Mouse (Mus musculus) ovary, postnatal 36 days (tissue): Measurements from ENCODE around the gene Ptges3.
"Not testable (repeated sequence)": the region's sequence is repeated elsewhere in the genome, so short reads cannot be mapped to it uniquely, and the experiment has no call there.

Source experiments
- DNase-seq: peaks from one replicate; pipeline ENCODE4 v3.0.0; 2022; ENCODE audit warnings: low spot score, mixed read lengths

Gene Ptges3

GRCm38 (mm10) chr10:128059207-128059981 is 640 bp downstream of the Ptges3 start:
- peak; percentile 57 for DNase-seq

GRCm38 (mm10) chr10:128061109-128061508 is 2.4 kb downstream of the Ptges3 start:
- DNase-seq = no peak

DNA sequence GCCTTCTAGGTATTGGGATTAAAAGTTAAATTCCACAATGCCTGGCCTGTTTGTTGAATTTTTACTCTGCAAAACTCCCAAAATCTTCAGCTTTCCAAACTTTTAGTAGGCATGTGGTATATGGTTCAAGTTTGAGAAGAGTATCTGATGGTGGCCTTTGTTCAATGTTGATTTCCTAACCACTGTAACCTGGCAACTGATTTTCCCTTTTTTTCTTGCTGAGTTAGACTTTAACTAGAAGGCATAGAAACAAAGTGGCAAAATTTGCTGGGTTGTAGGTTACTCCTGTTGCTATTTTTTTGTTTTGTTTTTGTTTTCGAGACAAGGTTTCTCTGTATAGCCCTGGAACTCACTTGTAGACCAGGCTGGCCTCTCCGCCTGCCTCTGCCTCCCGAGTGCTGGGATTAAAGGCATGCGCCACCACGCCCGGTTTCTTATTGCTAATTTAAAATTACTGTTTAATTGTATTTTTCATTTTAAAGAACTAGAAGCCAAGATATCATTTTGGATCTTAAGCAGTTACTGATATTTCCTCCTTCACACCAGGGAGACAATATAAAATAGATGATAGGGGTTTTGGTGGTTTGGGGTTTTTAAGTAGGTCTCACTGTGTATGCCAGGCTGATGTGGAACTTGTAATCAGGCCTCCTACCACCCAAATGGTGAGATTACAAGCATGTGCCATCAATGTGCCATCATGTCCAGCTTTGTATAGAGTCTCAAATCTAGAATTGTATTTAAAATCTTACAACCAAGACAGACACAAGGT is 3.7 kb downstream of the Ptges3 start:
- DNase-seq = no peak

DNA sequence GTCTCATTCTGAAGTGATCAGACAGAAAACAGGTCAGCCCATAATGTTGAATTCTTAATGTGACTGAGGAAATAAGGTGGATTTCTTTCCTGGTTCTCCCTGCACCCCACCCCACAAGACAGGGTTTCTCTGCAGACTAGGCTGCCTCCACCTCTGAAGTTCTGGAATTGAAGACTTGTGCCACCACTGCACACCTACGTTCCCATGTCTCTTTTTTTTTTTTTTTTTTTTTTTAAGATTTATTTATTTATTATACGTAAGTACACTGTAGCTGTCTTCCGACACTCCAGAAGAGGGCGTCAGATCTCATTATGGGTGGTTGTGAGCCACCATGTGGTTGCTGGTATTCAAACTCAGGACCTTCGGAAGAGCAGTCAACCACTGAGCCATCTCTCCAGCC is 7.3 kb downstream of the Ptges3 start:
- no peak for DNase-seq

DNA sequence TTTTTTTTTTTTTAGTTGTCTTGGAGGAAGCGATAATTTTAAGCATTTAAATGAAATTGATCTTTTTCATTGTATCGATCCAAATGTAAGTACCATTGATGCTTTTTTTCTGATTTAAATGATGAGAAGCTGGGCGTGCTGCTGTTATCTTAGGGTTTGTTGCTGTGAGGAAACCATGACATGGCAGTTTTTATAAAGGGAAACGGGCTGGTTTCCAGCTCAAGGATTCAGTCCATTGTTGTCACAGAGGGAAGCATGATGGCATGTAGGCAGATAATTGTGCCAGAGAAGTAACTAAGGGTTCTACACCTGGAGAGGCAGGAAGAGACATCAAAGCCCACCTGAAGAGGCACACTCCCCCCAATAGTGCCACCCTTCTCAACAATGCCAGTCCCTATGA is 10.4 kb downstream of the Ptges3 start:
- no peak for DNase-seq

DNA sequence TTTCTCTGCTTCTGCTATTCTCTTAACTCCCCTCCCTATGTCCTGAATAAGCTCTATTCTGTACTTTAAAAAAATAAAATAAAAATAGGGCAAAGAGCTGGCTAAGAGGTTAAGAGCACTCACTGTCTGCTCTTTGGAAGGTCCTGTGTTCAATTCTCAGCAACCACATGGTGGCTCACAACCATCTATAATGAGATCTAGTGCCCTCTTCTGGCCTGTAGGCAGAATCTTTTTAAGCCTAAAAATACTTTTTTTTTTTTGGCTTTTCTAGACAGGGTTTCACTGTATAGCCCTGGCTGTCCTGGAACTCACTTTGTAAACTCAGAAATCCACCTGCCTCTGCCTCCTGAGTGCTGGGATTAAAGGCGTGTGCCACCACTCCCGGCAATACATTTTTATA is 11.7 kb downstream of the Ptges3 start:
- DNase-seq = not testable (repeated sequence)

GRCm38 (mm10) chr10:128078269-128078668 is 19.5 kb downstream of the Ptges3 start:
- not testable (repeated sequence) for DNase-seq

- no peak for DNase-seq
These were observed 21.7 kb downstream of the Ptges3 start for GRCm38 (mm10) chr10:128080496-128080895.

DNA sequence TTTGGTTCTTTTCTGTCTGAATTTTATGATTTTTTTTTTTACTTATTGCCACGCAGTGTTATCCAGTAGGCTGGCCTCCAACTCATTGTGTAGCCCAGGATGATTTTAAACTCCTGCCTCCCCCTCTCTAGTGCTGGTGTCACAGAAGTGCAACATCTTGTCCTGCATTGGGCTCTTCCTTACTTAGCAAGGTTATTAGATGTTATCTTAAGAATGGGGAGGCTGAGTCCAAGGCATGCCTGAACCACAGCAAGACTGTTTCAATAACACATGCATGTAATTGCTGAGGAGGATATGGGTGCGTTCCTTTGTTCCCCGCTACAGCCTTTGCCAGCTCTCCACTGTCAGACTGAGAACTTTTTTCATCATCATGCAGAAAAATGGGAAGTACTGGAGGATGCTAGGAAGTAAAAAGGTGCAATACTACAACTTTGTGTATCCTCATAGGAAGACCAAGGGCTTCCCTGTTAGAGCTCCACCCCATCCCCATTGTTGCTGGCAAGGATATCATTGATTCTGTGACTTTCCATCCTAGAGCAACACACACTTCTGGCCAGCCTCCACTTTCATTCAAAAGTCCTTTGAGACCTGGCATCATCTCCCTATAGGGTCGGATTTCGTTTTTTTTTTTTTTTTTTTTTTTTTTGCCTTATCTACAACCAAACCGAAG is 23.2 kb downstream of the Ptges3 start:
- DNase-seq = no peak

DNA sequence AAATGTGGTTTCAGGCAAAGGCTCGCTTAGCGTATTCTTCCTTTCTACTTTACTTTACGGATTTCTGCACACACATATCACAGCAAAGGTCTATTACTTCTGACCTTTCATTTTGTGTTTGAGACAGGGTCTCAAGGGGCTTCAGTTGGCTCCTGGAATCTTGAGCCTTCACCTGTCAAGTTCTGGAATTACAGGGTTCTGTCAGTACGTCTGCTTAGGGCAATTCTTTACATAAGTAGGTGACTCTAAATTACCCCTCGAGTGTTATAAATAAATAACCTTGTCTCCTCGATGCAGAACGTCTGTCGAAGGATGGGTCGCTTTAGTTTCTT is 23.7 kb downstream of the Ptges3 start:
- no peak for DNase-seq

- peak; percentile 94 for DNase-seq
These were observed 24.2 kb downstream of the Ptges3 start, which contains the start of gene Atp5b for GRCm38 (mm10) chr10:128082880-128083421. TSS of gene Atp5b (plus strand) at chr10:128083273.

- no peak for DNase-seq
These were observed 24.9 kb downstream of the Ptges3 start for GRCm38 (mm10) chr10:128083688-128084087.

- DNase-seq = no peak
These were observed 25.4 kb downstream of the Ptges3 start for GRCm38 (mm10) chr10:128084160-128084559.

DNA sequence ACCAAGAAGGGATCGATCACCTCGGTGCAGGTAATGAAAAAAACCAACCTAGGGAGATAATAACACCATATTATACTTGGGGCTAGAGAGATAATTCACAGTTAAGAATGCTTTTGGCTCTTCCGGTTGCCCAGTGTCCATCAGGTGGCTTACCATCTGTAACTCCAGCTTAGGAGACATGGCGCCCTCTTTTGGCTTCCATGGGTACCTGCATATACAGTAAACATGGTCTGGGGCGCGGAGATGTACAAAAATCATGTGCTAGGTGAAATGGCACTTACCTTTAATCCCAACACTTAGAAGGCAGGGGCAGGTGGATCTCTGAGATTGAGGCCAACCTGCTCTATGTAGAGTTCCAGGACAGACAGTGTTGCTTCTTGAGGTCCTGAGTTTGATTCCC is 27.6 kb downstream of the Ptges3 start:
- DNase-seq = no peak

- not testable (repeated sequence) for DNase-seq
These were observed 28.5 kb downstream of the Ptges3 start for GRCm38 (mm10) chr10:128087216-128087615.

GRCm38 (mm10) chr10:128088181-128088580 is 29.4 kb downstream of the Ptges3 start:
- DNase-seq = no peak

DNA sequence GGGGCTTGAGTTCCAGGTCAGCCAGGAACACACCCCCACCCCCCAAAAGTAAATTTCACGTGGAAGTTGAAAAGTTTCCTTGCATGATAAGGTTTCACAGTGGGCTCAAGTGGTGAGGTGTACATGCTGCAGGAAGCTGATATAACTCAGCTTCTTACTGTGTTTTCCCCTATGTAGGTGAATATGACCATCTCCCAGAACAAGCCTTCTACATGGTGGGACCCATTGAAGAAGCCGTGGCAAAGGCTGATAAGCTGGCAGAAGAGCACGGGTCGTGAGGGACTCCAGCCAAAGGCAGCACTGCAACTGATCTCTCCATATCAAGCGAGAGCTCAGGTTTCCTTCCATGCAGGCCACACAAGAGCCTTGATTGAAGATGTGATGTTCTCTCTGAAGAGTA is 31.1 kb downstream of the Ptges3 start:
- DNase-seq = no peak

DNA sequence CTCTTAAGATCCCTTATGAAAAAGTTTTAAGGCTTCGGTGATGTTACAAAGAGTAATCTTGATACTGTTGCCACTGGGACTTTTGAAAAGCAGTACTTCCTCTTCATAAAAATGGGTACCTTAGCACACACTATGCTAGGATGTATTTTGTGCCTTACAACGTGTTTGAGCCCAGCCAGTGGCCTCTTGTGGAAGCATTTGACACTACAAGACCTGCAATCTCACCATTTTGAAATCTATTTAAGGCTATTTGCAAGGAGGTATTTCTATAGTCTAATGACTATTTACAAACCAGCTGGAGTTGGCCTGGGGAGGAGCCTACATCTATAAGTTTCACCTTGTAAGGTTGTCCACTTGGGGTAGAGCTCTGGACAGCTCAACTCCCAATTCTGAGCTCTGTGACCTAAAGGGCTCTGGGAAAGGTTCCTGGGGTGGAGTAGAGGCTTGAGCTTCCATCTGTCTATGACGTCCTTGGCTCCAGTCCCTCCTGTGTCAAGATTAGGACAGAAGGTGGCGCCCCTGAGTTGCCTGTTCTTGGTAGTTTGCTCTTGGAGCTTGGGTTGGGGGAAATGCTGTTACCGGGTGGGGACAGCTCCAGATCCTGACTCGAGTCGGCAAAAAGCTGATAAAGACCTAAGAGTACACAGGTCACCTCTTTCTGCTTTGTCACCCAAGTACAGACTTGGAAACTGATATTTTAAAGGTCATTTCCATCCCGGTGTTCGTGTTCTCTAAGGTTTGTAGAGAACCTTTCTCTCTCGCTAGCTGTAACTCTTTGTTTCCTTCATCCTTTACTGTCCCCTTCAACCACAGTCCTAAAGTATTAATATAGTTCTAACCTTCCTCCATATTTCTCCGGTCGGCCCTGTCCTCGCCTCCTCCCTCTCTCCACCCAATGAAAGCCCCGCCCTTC is 32.2 kb downstream of the Ptges3 start:
- DNase-seq = peak; percentile 80

- DNase-seq = peak; percentile 45
These were observed 33.1 kb downstream of the Ptges3 start, which contains the start of gene Baz2a for GRCm38 (mm10) chr10:128091564-128092505. TSS of gene Baz2a (plus strand) at chr10:128091577.
